Mouse (Mus musculus) hindbrain, embryonic 14.5 days (tissue): ENCODE measurements around the gene Ociad1. TPM values are rescaled to one million over a fixed set of nuclear protein-coding genes. Genes with fewer than 3 reads are reported as not detected.

ENCODE experiments used
- ATAC-seq: fragments of 200-750 bp; cut with Nextera tagmentation; 2 replicates; pipeline ENCODE4 v1.8.0; 2017; ENCODE audit warnings: moderate number of reproducible peaks, mild to moderate bottlenecking, moderate TSS enrichment, moderate library complexity; ENCODE audit not compliant: low FRiP score
- DNase-seq: peaks from one replicate; pipeline ENCODE4 v3.0.0-alpha.2; 2015; ENCODE audit warnings: low spot score
- H3K27ac ChIP-seq: fragments of 300-500 bp; sonication (generic); 2 replicates; pipeline ENCODE4 v1.5.1; 2014; ENCODE audit warnings: mild to moderate bottlenecking, moderate library complexity
- H3K27me3 ChIP-seq: fragments of 300-500 bp; sonication (generic); 2 replicates; pipeline ENCODE4 v1.6.1; 2014; ENCODE audit warnings: mild to moderate bottlenecking, low read length, mixed read lengths; ENCODE audit not compliant: control insufficient read depth, insufficient read depth
- H3K36me3 ChIP-seq: fragments of 300-500 bp; sonication (generic); replicated peaks from 2 replicates; pipeline ENCODE4 v1.6.1; 2014; ENCODE audit not compliant: control insufficient read depth, insufficient read depth
- H3K4me1 ChIP-seq: fragments of 300-500 bp; sonication (generic); replicated peaks from 2 replicates; pipeline ENCODE4 v1.6.1; 2014; ENCODE audit warnings: antibody characterized with exemption, low read length, mixed read lengths; ENCODE audit not compliant: control insufficient read depth, insufficient read depth
- H3K4me2 ChIP-seq: fragments of 300-500 bp; sonication (generic); replicated peaks from 2 replicates; pipeline ENCODE4 v1.6.1; 2014; ENCODE audit warnings: mild to moderate bottlenecking, moderate library complexity
- H3K4me3 ChIP-seq: fragments of 300-500 bp; sonication (generic); replicated peaks from 2 replicates; pipeline ENCODE4 v1.5.1; 2014; ENCODE audit warnings: mild to moderate bottlenecking, low read length
- H3K9ac ChIP-seq: fragments of 300-500 bp; sonication (generic); 2 replicates; pipeline ENCODE4 v1.6.1; 2014
- H3K9me3 ChIP-seq: fragments of 300-500 bp; sonication (generic); 2 replicates; pipeline ENCODE4 v1.6.1; 2016; ENCODE audit warnings: low read length; ENCODE audit not compliant: control insufficient read depth
- WGBS: fragments of 180-500 bp; shearing (Covaris S2); extraction: QIAGEN DNeasy Blood & Tissue Kit; methylation state at CpG from one replicate; pipeline ENCODE4 v1.1.7; 2014; 5-methylcytosine and 5-hydroxymethylcytosine counted together
- polyA plus RNA-seq: library from polyadenylated mRNA; unstranded; fragments of >200 nt; fragmentation: Nextera tagmentation; extraction: Ambion mirVana; gene quantifications from 2 replicates; pipeline ENCODE4 v1.2.1, GENCODE M21; 2014

Ociad1 gene
- 226 and 246 TPM in 2 replicates for polyA plus RNA-seq

GRCm38 (mm10) chr5:73292502-73293457 lies at the start of gene Ociad1:
Gene Ociad1, plus strand, starts transcription at chr5:73292784.
- under 1% methylated on average over 58 of the region's 58 CpGs for WGBS
- peaks cover 14% of the 10 kb centered on the region for H3K4me1 ChIP-seq
- no peaks in the 10 kb centered on the region for H3K9me3 ChIP-seq
- H3K9ac ChIP-seq: peak within 1 kb of the TSS; percentile 94
- peak within 1 kb of the TSS; percentile 85 for H3K4me3 ChIP-seq
- H3K36me3 ChIP-seq: peaks cover 22% of the 10 kb centered on the region
- H3K4me2 ChIP-seq: peak within 1 kb of the TSS; percentile 71
- H3K27ac ChIP-seq: peak within 1 kb of the TSS; percentile 91
- H3K27me3 ChIP-seq: no peaks in the 10 kb centered on the region
- peak; percentile 99 for ATAC-seq
- peak; percentile 99 for DNase-seq

- H3K4me2 ChIP-seq: no peak overlapping the region
- H3K27ac ChIP-seq: no peak overlapping the region
- no peak overlapping the region for H3K9ac ChIP-seq
- no peak overlapping the region for H3K4me3 ChIP-seq
- ATAC-seq: no peak; the same call in 1 of the 2 replicates
- H3K4me1 ChIP-seq: peaks cover 11% of the 10 kb centered on the region; the same call in 1 of the 2 replicates
- 64% methylated on average over 13 of the region's 13 CpGs for WGBS
- peak; percentile 63 for DNase-seq
- H3K9me3 ChIP-seq: no peaks in the 10 kb centered on the region
- H3K27me3 ChIP-seq: no peaks in the 10 kb centered on the region
- no peaks in the 10 kb centered on the region for H3K36me3 ChIP-seq
Measured at GRCm38 (mm10) chr5:73244403-73244802, 48.2 kb upstream of the Ociad1 start.

- ATAC-seq (no peak), DNase-seq (no peak)
- Histone ChIP-seq H3K9me3 (no peaks in the 10 kb centered on the region), H3K36me3 (no peaks in the 10 kb centered on the region), H3K27ac (no peak overlapping the region), H3K4me2 (no peak overlapping the region), H3K27me3 (no peaks in the 10 kb centered on the region), H3K4me3 (no peak overlapping the region), H3K9ac (no peak overlapping the region), H3K4me1 (peaks cover 7% of the 10 kb centered on the region; the same call in 1 of the 2 replicates)
- WGBS: 89% methylated on average over 6 of the region's 6 CpGs
Measured at GRCm38 (mm10) chr5:73246414-73246813, 46.2 kb upstream of the Ociad1 start.

- no peak overlapping the region for H3K4me2 ChIP-seq
- no peaks in the 10 kb centered on the region for H3K27me3 ChIP-seq
- DNase-seq: no peak
- H3K4me3 ChIP-seq: no peak overlapping the region
- no peaks in the 10 kb centered on the region for H3K4me1 ChIP-seq
- no peaks in the 10 kb centered on the region for H3K36me3 ChIP-seq
- H3K27ac ChIP-seq: no peak overlapping the region
- H3K9ac ChIP-seq: no peak overlapping the region
- H3K9me3 ChIP-seq: no peaks in the 10 kb centered on the region
- ATAC-seq: no peak
- 72% methylated on average over 8 of the region's 8 CpGs for WGBS
Measured at GRCm38 (mm10) chr5:73248211-73248610, 44.4 kb upstream of the Ociad1 start.

- H3K9me3 ChIP-seq: no peaks in the 10 kb centered on the region
- WGBS: 91% methylated on average over 4 of the region's 4 CpGs
- DNase-seq: no peak
Measured at GRCm38 (mm10) chr5:73249341-73249740, 43.2 kb upstream of the Ociad1 start.

GRCm38 (mm10) chr5:73252739-73253138 lies 39.8 kb upstream of the Ociad1 start:
- Histone ChIP-seq H3K27me3 (no peaks in the 10 kb centered on the region), H3K9ac (no peak overlapping the region), H3K4me2 (no peak overlapping the region), H3K4me1 (peaks cover 15% of the 10 kb centered on the region), H3K36me3 (no peaks in the 10 kb centered on the region), H3K27ac (no peak overlapping the region), H3K9me3 (no peaks in the 10 kb centered on the region), H3K4me3 (no peak overlapping the region)
- no peak for DNase-seq
- no peak for ATAC-seq

More at GRCm38 (mm10) chr5:73249341-73249740, 43.2 kb upstream of the Ociad1 start:
- Histone ChIP-seq H3K27ac (no peak overlapping the region), H3K36me3 (no peaks in the 10 kb centered on the region), H3K4me2 (no peak overlapping the region), H3K4me3 (no peak overlapping the region), H3K9ac (no peak overlapping the region), H3K4me1 (peaks cover 11% of the 10 kb centered on the region; the same call in 1 of the 2 replicates), H3K27me3 (no peaks in the 10 kb centered on the region)
- ATAC-seq: no peak

GRCm38 (mm10) chr5:73254660-73255059 lies 37.9 kb upstream of the Ociad1 start:
- no peak for DNase-seq
- H3K4me1 ChIP-seq: peaks cover 15% of the 10 kb centered on the region
- no peaks in the 10 kb centered on the region for H3K9me3 ChIP-seq
- no peaks in the 10 kb centered on the region for H3K27me3 ChIP-seq
- peak overlapping the region; percentile 62 for H3K4me2 ChIP-seq
- 40% methylated on average over 5 of the region's 5 CpGs for WGBS
- H3K9ac ChIP-seq: peak overlapping the region; percentile 86
- H3K4me3 ChIP-seq: peak overlapping the region; percentile 98
- no peak overlapping the region for H3K27ac ChIP-seq
- H3K36me3 ChIP-seq: no peaks in the 10 kb centered on the region
- ATAC-seq: no peak

GRCm38 (mm10) chr5:73255321-73256251 lies 37.0 kb upstream of the Ociad1 start:
- peak overlapping the region; percentile 96 for H3K27ac ChIP-seq
- DNase-seq (peak; percentile 82), ATAC-seq (peak; percentile 59)
- H3K27me3 ChIP-seq: no peaks in the 10 kb centered on the region
- peak overlapping the region; percentile 98 for H3K4me3 ChIP-seq
- peaks cover 15% of the 10 kb centered on the region for H3K4me1 ChIP-seq
- no peaks in the 10 kb centered on the region for H3K9me3 ChIP-seq
- under 1% methylated on average over 101 of the region's 129 CpGs for WGBS
- H3K36me3 ChIP-seq: no peaks in the 10 kb centered on the region
- peak overlapping the region; percentile 86 for H3K9ac ChIP-seq
- peak overlapping the region; percentile 62 for H3K4me2 ChIP-seq
